Mouse (Mus musculus) right cerebral cortex, postnatal 36 days (tissue): ENCODE data around the gene Gm17018.

Source experiments
- DNase-seq, 2 experiments: peaks; one replicate each; pipeline ENCODE4 v3.0.0; 2022; ENCODE audit warnings: low spot score in 2 of 2, mixed read lengths in 1 of 2

Gm17018 gene

DNA sequence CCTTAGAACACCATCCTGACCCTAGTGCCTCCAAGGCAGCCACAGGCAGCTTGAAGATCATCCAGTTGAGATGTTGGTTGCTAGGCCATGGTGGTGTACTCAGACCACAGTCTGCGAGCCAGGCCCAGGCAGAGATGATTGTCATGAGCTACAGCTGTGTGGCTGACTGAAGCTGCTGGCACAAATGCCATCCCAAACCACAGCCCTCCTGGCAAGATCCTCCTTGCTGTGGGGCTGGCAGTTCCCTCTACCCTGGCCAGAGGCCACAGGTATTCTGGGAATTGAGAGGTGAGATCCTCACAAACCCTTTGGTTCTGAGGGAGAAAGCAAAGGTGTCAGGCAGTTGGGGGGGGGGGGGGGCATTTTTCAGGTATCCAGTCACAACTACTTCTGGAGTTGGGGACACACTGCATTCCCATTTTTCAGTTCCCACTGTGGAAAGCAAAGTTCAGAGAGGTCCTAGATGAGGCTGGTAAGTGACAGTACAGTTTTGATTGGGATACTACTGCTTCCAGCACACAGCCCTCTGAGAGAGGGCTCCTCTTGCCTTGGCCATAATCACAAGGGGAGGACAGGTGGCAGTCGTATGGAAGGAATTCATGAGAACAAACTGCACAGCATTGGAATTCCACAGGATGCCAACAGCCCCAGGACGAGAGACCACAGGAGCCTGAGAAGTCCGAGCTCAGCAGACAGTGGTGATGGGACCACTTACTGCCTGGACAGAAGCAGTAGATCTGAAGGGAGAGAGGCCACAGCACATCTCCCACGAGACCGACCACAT lies 27.3 kb downstream of the Gm17018 start:
- DNase-seq = no peak

DNA sequence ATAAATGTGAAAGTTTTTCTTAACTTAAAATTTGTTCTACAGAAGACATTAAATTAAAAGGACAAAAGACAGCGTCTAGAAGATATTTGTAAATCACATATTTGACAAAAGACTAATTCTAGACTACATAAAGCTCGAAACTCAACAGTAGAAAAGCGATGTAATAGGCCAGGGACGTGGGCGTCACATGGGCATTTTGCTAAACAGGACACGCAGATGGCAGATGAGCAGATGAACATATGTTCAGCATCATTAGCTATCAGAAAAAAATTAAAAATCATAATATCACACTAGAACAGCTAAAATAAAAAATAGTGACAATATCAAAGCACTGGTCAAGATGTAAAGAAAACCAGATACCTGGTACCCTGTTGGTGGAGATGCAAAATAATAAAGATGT lies 29.3 kb downstream of the Gm17018 start:
- no peak for DNase-seq

DNA sequence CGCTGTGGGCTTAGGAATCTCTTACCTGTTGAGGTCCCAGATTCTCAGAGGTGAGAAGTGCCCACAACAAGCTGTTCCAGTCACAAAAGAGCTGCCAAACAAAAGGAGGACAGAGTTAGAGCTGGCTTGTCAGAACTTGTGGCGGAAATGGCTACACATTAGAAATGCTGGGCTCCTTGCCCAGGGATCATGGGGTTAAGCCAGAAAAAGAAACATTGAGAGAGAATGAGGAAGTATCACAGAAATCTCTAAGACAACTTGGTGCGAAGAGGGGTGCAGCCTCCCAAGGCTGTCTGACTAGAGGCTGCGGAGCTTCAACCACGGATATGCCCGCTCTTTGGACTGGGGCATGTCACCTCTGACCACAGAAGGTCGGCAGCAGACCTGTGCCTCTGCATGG lies 31.3 kb downstream of the Gm17018 start:
- DNase-seq = no peak

DNA sequence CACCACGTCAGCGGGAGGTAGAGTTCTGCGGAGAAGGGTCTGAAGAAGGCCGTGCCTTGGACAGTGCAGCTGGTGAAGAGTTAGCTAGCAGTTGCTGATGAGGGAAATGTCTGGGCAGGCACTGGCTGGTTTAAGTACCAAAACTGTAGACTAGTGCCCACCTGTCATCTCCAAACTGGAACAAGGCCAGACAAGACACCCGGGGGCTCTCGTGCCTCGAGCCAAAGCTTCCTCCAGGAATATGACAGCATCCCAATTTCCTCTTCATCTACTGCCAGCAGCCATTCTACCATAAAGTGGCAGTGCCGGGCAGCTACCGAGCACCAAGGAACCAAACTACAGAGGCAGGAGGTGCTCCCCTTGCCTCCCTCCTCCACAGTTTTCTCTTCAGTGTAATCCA lies 32.5 kb downstream of the Gm17018 start:
- no peak for DNase-seq

DNA sequence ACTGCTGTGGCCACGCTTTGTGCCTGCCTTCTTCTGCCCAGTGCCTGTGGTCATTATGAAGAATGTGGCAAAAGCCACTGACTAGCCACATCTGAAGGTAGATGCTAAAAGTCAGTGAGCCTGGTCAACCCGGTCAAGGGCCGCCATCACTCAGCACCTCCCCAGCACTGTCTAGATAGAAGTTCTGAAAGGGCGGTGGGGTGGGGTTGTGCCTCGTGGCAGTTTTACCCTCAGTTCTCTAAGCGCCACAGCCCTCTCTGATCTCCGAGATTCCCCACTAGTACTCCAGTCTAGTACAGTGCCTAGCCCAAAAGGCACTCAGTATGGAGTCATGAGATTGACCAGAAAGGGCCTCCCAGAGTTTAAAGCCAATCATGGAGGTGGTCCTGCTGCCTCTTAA lies 33.7 kb downstream of the Gm17018 start:
- no peak for DNase-seq

DNA sequence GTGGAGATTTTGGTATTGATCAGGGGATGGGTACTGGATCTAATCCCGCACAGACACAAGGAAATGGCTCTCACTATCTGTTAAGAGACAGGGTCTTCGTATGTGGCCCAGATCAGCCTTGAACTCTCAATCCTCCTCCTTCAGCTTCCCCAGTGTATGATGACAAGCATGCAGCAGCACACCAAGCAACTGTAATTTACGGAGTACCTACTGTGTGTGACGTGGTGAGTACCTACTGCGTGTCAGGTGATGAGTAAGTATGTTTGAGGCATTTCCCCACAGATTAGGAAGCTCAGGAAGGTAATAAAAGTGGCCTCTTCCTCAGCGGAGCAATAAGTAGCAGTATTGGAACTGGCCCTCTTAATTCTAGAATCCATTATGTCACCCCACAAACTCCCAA lies 35.1 kb downstream of the Gm17018 start:
- DNase-seq = no peak

DNA sequence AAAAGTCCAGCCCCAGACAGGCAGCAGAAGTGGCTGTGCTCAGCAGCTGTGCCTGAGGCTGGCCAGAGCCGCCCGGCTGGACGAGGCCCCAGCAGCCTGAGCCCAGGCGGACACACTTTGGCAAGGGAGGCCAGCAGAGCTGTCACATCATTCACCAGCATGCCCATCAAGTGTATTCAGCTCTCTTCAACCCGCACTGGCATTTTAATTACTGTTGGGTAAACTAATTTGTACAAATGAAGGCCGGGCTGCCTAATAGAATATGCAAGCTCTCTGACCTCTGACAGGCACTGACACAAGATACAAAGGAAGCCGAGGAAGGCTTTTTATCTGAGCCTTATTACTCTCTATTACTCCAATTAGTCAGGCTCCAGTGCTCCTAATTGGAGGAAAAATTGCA lies 35.6 kb downstream of the Gm17018 start:
- no peak for DNase-seq

DNA sequence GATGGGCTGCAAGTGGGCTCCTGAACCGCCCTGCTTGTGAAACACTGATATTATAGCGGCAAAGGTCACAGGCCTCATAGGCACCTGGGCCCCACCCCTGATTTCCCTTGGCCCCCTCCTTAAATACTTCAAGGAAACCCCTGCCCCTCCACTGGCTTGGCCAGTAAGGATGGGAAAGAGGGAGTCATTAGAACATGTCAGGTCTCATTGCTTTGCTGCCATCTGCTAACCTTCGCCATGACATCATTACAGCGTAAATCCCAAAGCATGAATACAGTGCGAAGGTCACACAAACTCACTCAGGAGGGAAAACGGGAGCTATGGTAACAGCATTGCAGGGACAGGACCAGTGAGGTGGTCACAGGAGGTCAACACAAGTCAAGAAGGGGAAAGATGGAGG lies 36.0 kb downstream of the Gm17018 start:
- no peak for DNase-seq

DNA sequence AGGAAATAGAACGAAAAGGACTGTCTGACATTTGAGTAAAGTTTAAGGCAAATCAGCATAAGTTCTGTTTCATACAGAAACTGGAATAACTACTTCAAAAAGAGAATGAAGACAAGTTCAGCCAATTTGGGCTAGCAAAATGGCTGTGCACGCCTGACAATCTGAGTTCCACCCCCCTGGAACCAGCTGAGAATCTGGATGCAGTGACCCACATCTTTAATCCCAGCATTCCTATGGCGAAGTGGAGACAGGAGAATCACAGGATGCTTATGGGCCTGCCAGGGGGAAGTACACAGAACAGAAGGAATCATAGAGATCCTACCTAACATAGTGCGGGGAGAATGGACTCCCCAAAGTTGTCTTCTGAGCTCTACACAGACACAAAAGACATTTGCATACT lies 36.7 kb downstream of the Gm17018 start:
- DNase-seq = no peak

DNA sequence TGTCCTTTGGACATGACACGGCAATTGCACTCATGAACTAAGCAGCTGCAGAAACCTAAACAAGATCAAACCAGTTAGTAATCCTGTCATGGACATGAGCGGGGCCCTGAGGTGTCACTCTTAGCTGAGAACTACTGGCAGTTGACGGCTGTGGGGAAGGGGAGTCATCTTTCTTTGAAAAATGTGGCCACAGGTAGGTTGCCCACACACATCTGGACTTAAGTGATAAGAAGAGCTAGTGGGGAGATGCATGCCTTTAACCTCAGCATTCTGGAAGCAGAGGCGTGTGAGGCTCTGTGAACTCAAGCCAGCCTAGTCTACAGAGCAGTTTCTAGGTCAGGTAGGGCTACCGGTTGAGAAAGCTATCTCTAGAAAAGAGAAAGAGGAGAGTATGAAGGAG lies 42.2 kb downstream of the Gm17018 start:
- DNase-seq = no peak

DNA sequence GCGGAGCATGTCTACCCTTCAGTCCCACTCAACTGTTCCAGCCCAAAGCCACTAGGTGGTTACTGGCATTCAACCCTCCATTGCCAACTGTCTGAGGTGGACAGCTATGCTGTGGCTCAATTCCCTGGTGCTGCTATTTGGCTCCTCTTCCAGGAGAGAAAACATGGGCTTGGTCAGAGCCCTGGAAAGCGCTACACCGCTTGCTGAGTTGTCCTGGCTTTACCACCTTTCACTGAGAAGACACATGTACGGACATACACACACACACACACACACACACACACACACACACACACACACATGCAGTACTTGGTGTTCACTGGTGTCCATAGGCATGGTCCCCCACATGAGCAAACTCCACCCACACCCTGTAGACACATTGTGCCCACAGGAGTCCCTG lies 46.3 kb downstream of the Gm17018 start:
- DNase-seq = no peak

DNA sequence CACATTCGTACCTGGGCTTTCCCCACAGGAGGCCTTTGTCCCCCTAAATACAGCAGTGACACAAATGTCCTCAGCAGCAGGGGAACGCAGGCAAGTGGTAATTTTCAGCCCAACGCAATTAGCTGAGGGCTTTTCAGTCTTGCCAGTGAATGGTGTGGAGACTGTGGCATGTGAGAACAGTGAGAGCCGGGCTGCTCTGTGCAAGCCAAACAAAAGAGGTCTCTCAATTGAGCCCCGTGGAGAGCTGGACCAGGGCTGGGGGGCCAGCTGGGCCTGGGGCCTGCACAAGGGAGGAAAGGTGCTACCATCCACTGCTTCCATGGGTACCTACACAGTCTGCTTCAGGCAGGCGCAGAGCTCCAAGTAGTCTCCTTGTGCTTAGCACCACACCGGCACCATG lies 47.1 kb downstream of the Gm17018 start:
- DNase-seq = no peak

DNA sequence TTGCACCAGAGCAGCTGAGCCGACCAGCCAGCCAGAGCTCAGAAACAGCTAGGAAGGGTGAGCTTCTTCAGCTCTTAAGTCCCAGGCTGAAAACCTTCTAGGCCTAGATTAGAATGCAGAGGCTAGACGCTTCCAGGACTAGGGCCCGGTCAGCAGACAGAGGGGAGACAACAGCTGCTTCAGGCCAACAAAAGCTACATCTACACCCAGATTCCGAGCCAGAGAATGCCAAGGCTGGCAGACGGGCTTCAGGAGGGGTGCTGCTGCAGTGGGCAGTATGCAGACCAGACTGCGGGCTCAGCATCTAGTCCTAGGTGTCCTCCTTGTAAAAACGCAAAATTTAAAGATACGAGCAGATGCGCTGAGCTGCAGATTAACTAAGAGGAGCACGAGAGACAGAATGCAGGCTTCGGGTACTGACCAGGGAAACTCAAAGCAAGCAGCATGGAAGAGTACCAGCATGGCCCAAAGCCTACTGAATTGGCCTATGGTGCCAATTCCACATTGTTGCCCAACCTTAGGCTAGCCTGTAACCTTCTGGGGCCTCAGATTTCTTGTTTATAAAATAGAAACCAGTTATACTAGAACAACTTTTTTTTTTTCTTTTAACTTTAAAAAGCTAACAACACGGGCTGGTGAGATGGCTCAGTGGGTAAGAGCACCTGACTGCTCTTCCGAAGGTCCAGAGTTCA lies 48.4 kb downstream of the Gm17018 start:
- no peak for DNase-seq

DNA sequence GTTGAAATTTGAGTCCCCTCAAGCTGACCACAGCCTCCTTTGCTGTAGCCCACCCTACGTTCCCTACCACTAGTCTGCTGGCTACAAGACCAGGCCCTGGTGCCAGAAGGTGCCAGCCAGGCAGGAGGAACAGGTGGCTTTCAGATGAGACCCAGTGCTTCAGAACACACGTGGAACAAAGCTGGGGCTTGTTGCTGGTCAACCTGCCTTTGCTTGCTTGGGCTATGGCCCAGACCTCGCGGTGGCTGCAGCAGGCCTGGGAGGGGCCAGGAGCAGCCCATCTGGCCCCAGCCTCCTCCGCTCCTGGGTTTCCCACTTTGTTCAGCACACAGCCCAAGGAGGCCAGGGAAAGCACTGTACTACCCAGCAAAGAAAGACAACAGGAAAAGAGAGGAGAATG lies 50.4 kb downstream of the Gm17018 start:
- no peak for DNase-seq

DNA sequence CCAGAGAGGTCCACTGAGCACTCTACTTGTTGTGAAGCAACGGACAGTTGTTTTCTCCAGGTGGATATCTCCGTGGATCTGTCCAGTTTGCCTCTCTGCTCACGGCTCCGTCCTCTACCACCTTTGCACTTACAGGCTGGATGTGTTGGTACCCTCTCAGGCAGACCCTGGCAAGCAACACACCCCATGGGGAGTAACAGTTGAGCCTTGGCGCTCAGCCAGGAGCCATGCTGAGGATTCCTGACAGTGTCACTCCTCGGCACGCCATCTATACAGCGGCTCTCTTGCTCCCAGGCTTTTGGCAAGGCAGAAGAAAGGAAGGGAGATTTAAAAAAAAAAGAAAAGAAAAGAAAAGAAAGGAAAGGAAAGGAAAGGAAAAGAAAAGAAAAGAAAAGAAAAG lies 54.0 kb downstream of the Gm17018 start:
- no peak for DNase-seq

DNA sequence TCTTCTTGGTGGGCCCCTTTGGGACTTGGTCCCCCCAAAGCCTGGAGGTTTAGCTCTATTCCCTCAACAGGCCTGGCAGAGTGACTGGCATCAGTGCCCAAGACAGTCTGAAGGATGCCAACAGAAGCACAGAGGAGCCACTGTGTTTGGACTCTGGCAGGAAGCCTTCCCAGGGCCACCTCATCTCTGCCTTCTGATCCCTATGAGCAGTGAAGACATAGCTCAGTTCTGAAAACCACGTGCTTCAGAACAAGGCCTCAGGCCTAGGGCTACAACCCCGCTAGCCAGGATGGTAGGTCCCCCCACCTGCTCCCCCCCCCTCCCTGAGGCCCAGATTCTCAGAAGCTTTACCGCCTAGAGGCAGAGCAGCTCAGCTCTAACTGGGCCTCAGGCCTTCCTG lies 54.5 kb downstream of the Gm17018 start:
- peak in 1 of 2 experiments; percentile 26 for DNase-seq

DNA sequence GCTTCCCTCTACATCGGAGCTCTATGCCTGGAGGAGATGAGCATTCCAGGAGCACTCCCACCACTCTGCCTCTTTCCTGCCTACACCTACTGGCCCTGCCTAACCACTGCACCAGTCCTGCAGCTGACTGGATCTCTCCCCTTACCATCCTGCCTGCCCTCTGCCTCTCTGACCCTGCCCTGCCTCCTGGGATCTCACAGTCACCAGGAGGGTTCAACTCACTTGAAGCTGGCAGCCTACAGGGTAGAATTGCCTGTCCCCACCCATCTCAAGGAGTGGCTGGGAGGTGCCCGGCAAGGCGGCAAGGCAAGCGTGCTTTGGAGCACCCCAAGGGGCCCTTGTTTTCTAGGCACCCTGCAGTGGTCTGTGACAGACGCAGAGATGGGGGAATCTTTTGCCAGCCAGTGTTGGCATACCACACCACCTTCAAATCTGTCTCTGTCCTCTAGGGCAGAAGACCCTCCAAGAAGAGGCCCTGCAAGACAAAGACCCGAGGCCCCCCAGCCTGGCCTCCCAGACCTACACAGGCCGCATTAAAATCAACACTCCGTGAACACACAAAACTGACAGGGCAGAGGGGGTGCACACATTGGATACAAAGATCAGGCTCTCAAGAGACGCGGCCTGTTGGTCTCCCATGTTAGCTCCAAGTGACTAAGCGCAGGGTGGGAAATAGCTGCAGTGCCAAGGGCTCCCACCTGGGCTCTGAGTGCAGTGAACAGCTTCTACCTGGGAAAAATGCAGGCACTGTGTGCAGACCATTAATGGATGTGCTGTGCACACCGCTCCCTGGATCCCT lies 55.2 kb downstream of the Gm17018 start:
- no peak for DNase-seq

DNA sequence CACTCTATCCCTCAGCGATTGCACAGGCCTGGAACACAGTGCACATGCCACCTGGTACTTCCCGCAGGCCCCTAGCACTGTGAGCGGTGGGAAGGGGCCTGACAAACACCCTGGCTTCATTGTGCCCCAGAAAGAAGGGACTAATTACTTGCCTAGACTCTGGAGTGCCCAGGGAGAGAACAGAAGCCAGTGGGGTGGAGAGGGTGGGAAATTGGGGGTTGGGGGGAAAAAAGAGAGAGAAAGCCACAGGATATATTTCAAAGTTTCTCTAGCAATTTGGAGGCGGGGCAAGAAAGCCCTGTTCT lies 55.8 kb downstream of the Gm17018 start:
- DNase-seq = no peak

DNA sequence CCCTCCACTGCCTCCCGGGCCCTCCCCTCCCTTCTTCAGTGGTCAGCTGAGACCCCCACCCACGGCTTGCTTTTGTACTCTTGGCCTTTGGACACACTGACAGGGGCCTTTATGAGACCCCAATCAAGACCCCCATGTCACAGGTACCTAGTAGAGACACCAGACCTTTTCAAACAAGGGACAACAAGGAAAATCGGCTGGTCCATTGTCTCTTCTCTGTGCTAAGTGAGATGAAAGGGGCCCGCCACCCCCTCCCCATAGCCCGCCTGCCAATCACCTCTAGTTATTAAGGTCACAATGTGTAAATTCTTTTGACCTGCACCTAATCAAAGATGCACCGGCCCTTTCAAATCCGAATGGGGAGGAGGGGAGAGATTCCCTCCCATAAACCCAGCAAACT lies 56.3 kb downstream of the Gm17018 start:
- DNase-seq = no peak

DNA sequence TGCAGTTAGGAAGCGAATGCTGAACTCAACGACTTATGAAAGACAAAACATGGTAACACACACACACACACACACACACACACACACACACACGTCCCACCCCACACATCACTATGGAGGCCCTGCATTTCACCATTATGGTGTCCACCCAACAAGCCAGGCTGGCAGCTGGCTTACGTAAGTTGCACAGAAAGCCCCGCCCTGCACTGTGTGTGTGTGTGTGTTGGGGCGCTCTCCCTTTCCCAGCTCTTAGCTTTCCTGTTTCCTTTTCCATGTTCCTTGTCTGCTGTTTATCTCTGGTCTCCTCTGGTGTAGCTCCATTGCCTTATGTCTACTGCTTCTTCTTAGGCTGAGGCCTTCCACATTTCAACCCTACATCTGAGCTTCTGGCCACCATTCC lies 57.8 kb downstream of the Gm17018 start:
- no peak for DNase-seq

DNA sequence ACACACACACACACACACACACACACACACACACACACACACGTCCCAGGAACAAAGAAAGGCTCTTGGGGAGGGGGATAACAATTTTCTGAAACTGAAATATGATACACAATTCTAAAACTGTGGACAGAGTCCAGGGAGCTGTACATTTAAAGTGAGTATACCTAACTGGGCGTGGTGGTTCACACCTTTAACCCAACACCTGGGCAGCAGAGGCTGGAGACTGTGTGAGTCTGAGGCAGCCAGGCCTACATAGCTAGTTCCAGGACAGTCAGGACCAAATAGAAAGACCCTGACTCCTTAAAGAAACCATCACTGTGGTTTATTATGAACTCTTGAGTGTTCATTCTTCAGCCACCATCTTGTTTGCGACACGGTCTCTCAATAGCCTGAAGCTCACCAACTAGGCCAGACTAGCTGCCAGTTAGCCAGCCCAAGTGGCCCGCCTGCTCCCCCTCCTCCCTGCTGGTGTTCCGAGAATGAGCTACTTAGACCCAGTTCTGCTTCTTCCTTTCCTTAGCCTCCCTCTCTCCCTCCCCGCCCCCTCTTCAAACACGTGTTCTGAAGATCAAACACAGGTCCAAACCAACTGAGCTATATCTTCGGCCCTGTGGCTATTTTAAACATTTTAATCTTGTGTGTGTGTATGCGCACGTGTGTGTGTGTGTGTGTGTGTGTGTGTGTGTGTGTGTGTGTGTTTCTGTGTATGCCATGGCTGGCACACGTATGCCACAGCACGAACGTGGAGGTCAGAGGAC lies 59.5 kb downstream of the Gm17018 start:
- DNase-seq = no peak

DNA sequence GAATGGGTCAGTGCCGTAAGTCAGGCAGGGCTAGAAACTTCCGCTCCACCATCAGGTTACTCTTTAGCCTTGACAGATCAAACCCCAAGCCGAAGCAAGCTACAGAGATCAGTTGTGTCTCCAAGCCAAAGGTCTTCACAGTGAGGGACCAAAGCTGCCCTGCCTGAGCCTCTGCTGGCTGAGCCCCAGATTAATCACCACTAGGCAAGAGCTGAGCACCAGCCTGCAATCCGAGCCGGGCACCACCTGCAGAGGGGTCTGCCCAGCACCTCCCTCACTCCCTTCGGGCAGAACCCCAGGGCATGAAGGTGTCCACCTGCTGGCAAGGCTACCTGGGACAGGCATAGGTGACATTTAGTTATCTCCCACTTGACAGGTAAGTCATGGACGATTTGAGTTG lies 60.6 kb downstream of the Gm17018 start:
- DNase-seq = no peak
